Mouse (Mus musculus) olfactory bulb, adult 2 months (tissue): ENCODE data around the gene Muc5b.

Experiments used
- CTCF ChIP-seq: fragments of 200-500 bp; IDR thresholded peaks from 2 replicates; pipeline ENCODE4 v1.5.1; 2012; ENCODE audit warnings: low read depth, mild to moderate bottlenecking, low read length, moderate library complexity; ENCODE audit not compliant: insufficient read depth
- POLR2A ChIP-seq: fragments of 200-500 bp; IDR thresholded peaks from 2 replicates; pipeline ENCODE4 v1.6.1; 2012; ENCODE audit warnings: mild to moderate bottlenecking, low read depth, low read length, moderate library complexity; ENCODE audit not compliant: insufficient read depth

DNA sequence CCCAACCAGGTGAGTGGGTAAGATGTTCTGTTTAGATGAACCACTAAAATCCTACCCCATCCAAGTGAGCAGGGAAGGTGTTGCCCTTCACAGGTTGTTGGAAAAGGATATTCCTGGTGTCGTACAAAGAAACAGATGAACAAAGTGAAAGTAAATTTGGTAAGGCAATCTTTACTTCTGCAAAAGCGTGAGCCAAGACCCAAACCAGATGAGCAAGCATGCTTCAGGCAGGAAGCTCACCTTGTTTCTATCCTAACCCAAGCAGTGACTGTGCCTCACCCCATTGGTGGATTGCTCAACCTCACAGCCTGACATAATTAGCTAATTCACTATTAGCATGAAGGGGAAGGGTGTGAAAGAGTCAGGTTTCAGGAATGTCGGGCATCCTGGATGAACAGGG lies 72.4 kb downstream of the Muc5b start:
- TF ChIP-seq CTCF (no peak), POLR2A (no peak)
